Mouse (Mus musculus) right cerebral cortex, postnatal 10 days (tissue): Measurements from ENCODE around the gene Tmcc1.
"Not testable (repeated sequence)": the region's sequence is repeated elsewhere in the genome, so short reads cannot be mapped to it uniquely, and the experiment has no call there.

Source experiments
- DNase-seq, 2 experiments: peaks; one replicate each; pipeline ENCODE4 v3.0.0; 2021; ENCODE audit warnings: low spot score in 2 of 2

The Tmcc1 gene

GRCm38 (mm10) chr6:116141696-116142095 is 51.6 kb downstream of the Tmcc1 start:
- no peak for DNase-seq

GRCm38 (mm10) chr6:116140782-116141181 is 52.5 kb downstream of the Tmcc1 start:
- no peak for DNase-seq

GRCm38 (mm10) chr6:116139143-116139856 is 54.0 kb downstream of the Tmcc1 start:
- no peak for DNase-seq

- DNase-seq = peak; percentile 46 to 49
These were observed 57.2 kb downstream of the Tmcc1 start for GRCm38 (mm10) chr6:116135971-116136632.

GRCm38 (mm10) chr6:116133756-116134155 is 59.5 kb downstream of the Tmcc1 start:
- DNase-seq = no peak

- no peak for DNase-seq
These were observed 61.5 kb downstream of the Tmcc1 start for GRCm38 (mm10) chr6:116131771-116132170.

GRCm38 (mm10) chr6:116128710-116129109 is 64.6 kb downstream of the Tmcc1 start:
- DNase-seq = peak in 1 of 2 experiments; percentile 46

- DNase-seq = no peak
These were observed 65.3 kb downstream of the Tmcc1 start for GRCm38 (mm10) chr6:116127918-116128443.

GRCm38 (mm10) chr6:116126577-116126976 is 66.7 kb downstream of the Tmcc1 start:
- DNase-seq = no peak

GRCm38 (mm10) chr6:116122881-116123280 is 70.4 kb downstream of the Tmcc1 start:
- no peak for DNase-seq

GRCm38 (mm10) chr6:116119669-116120068 is 73.6 kb downstream of the Tmcc1 start:
- DNase-seq = no peak

GRCm38 (mm10) chr6:116116634-116117033 is 76.7 kb downstream of the Tmcc1 start:
- DNase-seq = not testable (repeated sequence)

- no peak for DNase-seq
These were observed 82.7 kb downstream of the Tmcc1 start for GRCm38 (mm10) chr6:116110588-116110987.

GRCm38 (mm10) chr6:116107471-116108358 is 85.6 kb downstream of the Tmcc1 start:
- DNase-seq = peak; percentile 32 to 42

GRCm38 (mm10) chr6:116106967-116107470 is 86.3 kb downstream of the Tmcc1 start:
- no peak for DNase-seq

- DNase-seq = no peak
These were observed 95.7 kb downstream of the Tmcc1 start for GRCm38 (mm10) chr6:116097579-116097978.

GRCm38 (mm10) chr6:116089402-116089801 is 103.9 kb downstream of the Tmcc1 start:
- DNase-seq = no peak

- no peak for DNase-seq
These were observed 107.2 kb downstream of the Tmcc1 start for GRCm38 (mm10) chr6:116086036-116086435.

- DNase-seq = no peak
These were observed 111.0 kb downstream of the Tmcc1 start for GRCm38 (mm10) chr6:116082239-116082638.

- DNase-seq = no peak
These were observed 111.9 kb downstream of the Tmcc1 start for GRCm38 (mm10) chr6:116081375-116081774.

- DNase-seq = no peak
These were observed 112.5 kb downstream of the Tmcc1 start for GRCm38 (mm10) chr6:116080756-116081155.

- no peak for DNase-seq
These were observed 115.7 kb downstream of the Tmcc1 start for GRCm38 (mm10) chr6:116077608-116078007.
